Mouse (Mus musculus): ENCODE results near the gene Palm2.

DNA sequence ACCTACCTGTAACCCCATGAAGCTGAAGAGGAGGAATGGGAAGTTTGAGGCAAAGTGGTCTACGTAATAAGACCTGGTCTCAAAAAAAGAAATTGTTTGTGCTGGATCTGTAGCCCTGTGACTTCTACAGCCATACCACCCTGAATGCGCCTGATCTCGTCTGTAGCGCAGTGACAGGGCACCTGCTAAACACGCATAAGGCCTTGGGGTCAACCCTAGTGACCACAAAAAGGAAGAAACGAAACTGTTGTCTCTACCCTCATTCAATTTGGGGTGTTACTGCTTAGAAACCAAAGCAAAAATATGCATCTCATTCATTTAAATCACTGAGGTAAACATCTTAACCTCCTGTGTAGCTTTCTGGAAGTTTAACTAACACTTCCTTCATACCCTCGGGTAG, 270.5 kb downstream of the Palm2 start:
- TF ChIP-seq GATA1 (IDR thresholded peaks at IDR 0.05; ENCODE audit: borderline replicate concordance, low read length): no peak
- TF ChIP-seq FLI1 (IDR thresholded peaks at IDR 0.05; ENCODE audit: low read length): no peak
